Mouse (Mus musculus) small intestine, adult 2 months (tissue): ENCODE measurements at regions not wholly inside any gene's neighbourhood (a gene's known extent, or its start where the extent isn't known, plus 50 kb on each side); places are given as distances from the start of the nearest gene placed in this dataset.

Experiments
- H3K27ac ChIP-seq: fragments of 200-500 bp; 2 replicates; pipeline ENCODE4 v1.5.1; 2012; ENCODE audit warnings: low read depth, low read length, control low read depth, inconsistent platforms; ENCODE audit not compliant: insufficient read depth
- H3K27me3 ChIP-seq: fragments of 200-500 bp; 2 replicates; pipeline ENCODE4 v1.6.1; 2012; ENCODE audit warnings: mild to moderate bottlenecking, moderate library complexity, low read length, inconsistent platforms; ENCODE audit not compliant: control insufficient read depth, insufficient read depth
- H3K36me3 ChIP-seq: fragments of 200-500 bp; 2 replicates; pipeline ENCODE4 v1.6.1; 2012; ENCODE audit warnings: mild to moderate bottlenecking, low read length, control low read depth, inconsistent platforms; ENCODE audit not compliant: control insufficient read depth, insufficient read depth
- H3K4me1 ChIP-seq: fragments of 200-500 bp; 2 replicates; pipeline ENCODE4 v1.6.1; 2012; ENCODE audit warnings: low read length, inconsistent platforms, mixed read lengths; ENCODE audit not compliant: control insufficient read depth, insufficient read depth, insufficient read length
- H3K4me3 ChIP-seq: fragments of 200-500 bp; 2 replicates; pipeline ENCODE4 v1.5.1; 2012; ENCODE audit warnings: low read depth, mild to moderate bottlenecking, control low read depth, inconsistent platforms, low read length, moderate library complexity
- CTCF ChIP-seq: fragments of 200-500 bp; IDR thresholded peaks from 2 replicates; pipeline ENCODE4 v1.5.1; 2012; ENCODE audit warnings: low read depth, mild to moderate bottlenecking, control low read depth, inconsistent platforms, low read length, moderate library complexity, mixed read lengths; ENCODE audit not compliant: insufficient replicate concordance, insufficient read length; ENCODE audit errors: extremely low read depth
- POLR2A ChIP-seq: fragments of 200-500 bp; IDR thresholded peaks from 2 replicates; pipeline ENCODE4 v1.6.1; 2012; ENCODE audit warnings: low read depth, mild to moderate bottlenecking, control low read depth, inconsistent platforms, low read length, moderate library complexity
- WGBS: fragments of 180-500 bp; shearing (Covaris S2); methylation state at CpG from one replicate; pipeline ENCODE4 v1.1.7; 2018; 5-methylcytosine and 5-hydroxymethylcytosine counted together

DNA sequence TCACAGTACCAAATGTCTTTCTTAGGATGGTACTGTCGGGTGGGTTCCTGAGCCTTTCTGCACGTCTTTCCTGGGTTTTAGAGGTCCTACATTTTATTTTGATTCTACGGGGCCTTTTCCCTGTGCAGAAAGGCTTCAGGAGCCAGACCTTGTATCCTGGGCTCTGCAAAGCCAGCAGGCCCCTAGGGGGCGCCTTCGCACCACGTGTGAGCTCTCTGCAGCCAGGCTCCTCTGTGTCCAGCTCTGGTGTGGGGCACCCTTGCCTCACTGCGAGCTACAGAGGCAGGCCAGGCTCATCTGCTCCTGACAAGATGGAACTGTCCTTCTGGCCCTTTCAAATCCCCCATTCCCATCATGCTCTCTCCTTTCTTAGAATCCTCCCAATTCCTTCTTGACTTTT is 53.3 kb upstream of the Usp3 start:
- Histone ChIP-seq H3K27ac (no peak overlapping the region), H3K36me3 (no peaks in the 10 kb centered on the region), H3K4me3 (no peak overlapping the region), H3K27me3 (no peaks in the 10 kb centered on the region), H3K4me1 (no peaks in the 10 kb centered on the region)
- WGBS: 8% methylated on average over 7 of the region's 7 CpGs
- TF ChIP-seq POLR2A: no peak
- TF ChIP-seq CTCF: peak; percentile 98

DNA sequence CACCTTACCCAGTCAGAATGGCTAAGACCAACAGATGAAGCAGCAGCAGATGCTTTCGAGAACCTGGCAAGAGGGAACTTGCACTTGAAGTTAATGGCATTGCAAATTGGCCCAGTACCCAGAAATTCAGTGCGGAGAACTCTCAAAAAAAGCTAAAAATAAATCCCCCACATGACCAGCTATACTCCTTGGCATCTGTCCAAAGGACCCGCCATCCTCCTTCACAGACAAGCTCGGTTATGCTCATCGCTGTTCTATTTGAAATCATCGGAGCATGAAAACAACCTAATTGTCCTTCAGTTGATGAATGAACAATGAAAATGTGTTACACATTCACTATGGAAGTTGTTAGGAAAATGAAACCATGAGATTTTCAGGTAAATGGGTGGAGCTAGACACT is 58.4 kb upstream of the Usp3 start:
- Histone ChIP-seq H3K27me3 (no peaks in the 10 kb centered on the region), H3K36me3 (no peaks in the 10 kb centered on the region), H3K27ac (no peak overlapping the region), H3K4me3 (no peak overlapping the region), H3K4me1 (no peaks in the 10 kb centered on the region)
- TF ChIP-seq CTCF (no peak), POLR2A (no peak)
- 40% methylated on average over 6 of the region's 6 CpGs for WGBS

DNA sequence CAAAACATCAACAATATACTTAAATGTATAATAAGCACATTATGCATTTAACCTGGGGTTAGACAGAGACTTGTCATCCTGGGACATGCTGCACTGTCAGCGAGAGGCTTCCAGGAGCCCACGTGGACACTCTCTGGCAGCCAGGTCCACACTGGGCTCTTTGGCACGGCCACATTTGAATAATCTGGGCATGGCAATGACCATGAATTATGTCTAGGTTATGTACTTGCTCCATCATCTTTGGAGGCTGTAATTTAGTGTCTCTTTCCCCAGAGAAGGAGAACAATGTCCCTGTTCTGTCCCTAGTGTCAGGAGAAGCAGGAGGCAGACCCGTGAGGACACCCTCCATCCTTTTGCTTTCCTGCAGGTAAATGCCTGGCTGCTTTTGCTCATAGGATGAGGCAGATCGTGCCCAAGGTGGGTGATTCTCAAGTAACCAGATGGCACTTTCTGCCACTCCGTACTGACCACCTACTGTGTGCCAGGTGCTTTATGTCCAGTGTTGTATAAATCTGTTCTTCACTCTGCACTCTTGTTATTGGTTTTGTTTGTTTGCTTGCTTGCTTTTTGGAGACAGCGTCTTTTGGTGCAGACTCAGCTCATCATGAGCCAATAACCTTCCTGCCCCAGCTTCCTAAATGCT is 56.2 kb upstream of the Car12 start:
- Histone ChIP-seq H3K4me3 (no peak overlapping the region), H3K27ac (no peak overlapping the region), H3K27me3 (no peaks in the 10 kb centered on the region), H3K4me1 (no peaks in the 10 kb centered on the region), H3K36me3 (no peaks in the 10 kb centered on the region)
- 91% methylated on average over 7 of the region's 7 CpGs for WGBS
- no peak for TF ChIP-seq POLR2A
- TF ChIP-seq CTCF: no peak

DNA sequence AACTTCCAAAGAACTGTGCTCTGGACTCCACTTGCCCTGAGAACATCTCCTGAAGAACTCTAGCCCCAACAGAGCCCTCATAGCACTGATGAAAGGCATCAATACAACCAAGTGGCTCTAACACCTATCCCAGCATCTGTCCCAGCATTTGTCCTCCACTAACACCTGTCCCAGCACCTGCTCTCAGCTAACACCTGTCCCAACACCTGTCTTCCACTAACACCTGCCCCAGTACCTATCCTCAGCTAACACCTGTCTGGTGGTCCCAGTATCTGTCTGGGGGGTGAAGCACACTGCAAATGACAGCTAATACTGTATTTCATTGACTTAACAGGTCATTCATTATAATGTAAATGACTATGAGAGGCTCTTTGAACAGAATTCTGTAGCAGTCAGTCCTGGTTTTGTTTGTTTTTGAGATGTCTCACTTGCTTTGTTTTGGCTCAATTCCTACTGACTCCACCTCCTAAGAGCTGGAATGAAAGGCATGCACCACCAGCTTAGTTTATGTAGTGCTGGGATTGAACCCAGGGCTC is 54.7 kb upstream of the Car12 start:
- TF ChIP-seq POLR2A (no peak), CTCF (no peak)
- no peak overlapping the region for H3K4me3 ChIP-seq
- H3K27me3 ChIP-seq: no peaks in the 10 kb centered on the region
- no peak overlapping the region for H3K27ac ChIP-seq
- no peaks in the 10 kb centered on the region for H3K36me3 ChIP-seq
- H3K4me1 ChIP-seq: no peaks in the 10 kb centered on the region

DNA sequence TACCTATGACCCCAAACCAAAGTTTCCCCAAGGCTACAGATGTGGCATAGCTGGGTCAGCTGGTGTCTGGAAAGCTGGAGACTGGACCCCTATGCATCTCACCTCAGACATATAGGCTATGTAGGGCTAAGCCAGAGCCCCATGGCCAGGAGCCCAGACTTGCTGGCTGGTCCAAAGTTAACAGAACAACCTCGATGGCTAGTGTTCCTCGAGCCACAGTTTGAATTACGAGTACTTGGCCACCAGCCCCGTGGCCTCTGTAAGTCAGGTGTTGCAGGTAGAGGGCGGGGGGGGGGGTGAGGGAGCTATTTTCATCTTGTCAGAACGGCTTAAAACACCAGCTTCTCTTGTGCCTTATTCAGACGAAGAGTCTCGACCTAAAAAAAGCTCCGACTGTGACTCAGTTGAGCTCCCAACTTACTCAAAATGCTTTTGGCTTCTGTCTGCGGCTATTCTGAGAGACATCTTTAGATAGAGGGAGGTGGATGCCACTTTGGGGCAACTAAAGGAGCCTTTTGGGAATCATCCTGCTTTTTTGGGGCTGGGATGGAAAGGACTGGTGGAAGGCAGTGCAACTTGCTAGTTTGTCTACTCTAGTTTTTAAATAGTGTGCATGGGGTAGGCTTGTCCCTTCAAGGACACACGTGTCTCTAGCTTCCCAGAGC is 53.6 kb upstream of the Car12 start:
- WGBS: 53% methylated on average over 11 of the region's 11 CpGs
- no peaks in the 10 kb centered on the region for H3K4me1 ChIP-seq

DNA sequence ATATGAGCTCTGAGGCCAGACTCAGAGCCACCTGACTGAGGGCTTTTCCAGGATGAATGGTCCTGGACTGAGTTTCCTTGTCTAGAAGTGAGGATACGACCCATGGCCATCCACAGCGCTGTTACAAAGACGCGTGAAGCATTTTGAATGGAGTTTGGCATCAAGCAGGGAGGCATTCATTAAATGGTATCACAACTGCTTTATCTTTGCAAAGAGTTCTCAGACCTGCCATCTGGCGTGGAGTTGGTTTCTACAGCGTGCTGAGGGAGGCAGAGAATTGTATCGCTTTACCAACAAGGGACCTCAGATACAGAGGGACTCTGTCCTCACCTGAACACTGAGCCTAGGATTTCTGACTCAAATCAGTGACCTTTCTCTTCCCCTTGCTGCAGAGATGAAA is 51.9 kb upstream of the Car12 start:
- Histone ChIP-seq H3K27ac (no peak overlapping the region), H3K4me1 (peaks cover 4% of the 10 kb centered on the region), H3K36me3 (no peaks in the 10 kb centered on the region), H3K4me3 (no peak overlapping the region), H3K27me3 (no peaks in the 10 kb centered on the region)
- TF ChIP-seq POLR2A (no peak), CTCF (no peak)
- 88% methylated on average over 7 of the region's 7 CpGs for WGBS

More for the DNA sequence above, 53.6 kb upstream of the Car12 start:
- H3K36me3 ChIP-seq: no peaks in the 10 kb centered on the region
- H3K27ac ChIP-seq: no peak overlapping the region
- TF ChIP-seq POLR2A (no peak), CTCF (no peak)
- H3K4me3 ChIP-seq: no peak overlapping the region
- no peaks in the 10 kb centered on the region for H3K27me3 ChIP-seq

DNA sequence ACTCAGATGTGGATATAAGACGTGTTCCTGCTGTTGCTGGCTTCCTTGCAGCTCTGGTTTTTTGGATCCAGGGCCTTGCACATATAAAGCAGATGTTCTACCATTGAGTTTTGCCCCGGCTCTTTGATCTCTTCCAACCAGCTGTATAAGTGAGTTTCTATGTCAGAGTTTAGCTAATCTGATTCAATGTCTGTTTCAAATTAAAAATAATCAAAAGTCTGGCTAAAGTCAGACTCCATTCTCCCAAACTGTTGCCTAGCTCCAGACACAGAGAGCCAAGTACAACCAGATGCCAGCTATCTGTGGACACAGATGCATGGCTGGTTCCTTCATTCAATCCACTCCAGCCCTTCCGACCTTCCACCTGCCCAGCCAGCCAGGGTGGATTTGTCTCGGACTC is 51.0 kb upstream of the Car12 start:
- Histone ChIP-seq H3K4me1 (peaks cover 5% of the 10 kb centered on the region), H3K27me3 (no peaks in the 10 kb centered on the region), H3K27ac (no peak overlapping the region), H3K36me3 (no peaks in the 10 kb centered on the region), H3K4me3 (no peak overlapping the region)
- WGBS: 83% methylated on average over 4 of the region's 4 CpGs
- TF ChIP-seq CTCF (no peak), POLR2A (no peak)
